35 mouse cellular contexts compared by ENCODE assay signal in the genomic region with DNA sequence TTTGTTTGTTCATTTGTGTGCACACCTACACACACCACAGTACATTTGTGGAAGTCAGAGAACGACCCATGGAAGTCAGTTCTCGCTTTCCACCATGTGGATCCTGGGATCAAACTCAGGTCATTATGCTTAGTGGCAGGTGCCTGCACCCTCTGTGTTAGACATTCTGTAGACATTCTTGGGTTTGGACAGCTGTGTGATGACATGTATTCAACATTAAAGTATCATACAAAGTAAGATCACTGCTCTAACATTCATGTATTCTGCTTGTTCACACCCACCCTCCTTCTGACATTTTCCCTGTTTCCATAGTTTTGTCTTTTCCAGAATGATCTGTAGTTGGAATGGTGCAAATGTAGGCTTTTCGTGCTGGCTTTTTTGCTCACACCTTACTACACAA.
"Had no signal": no experiment of that assay in that cellular context is flagged by ENCODE, and none has a peak within 500 bp of the region (broad histone marks: within the 10 kb centered on the region; RNA-seq: fewer than 3 reads in every experiment).

No protein-coding gene starts in this region.

- H3K4me3 ChIP-seq: heart, embryonic 10.5 days; heart, embryonic 12.5 days; heart, embryonic 13.5 days; heart, embryonic 15.5 days; hindbrain, embryonic 10.5 days; hindbrain, embryonic 12.5 days; hindbrain, embryonic 13.5 days; hindbrain, embryonic 15.5 days; intestine, embryonic 15.5 days; kidney, embryonic 15.5 days; layer of hippocampus, adult 2 months had no signal

- H3K27ac ChIP-seq: heart, embryonic 10.5 days; heart, embryonic 13.5 days; heart, embryonic 15.5 days; hindbrain, embryonic 10.5 days; hindbrain, embryonic 12.5 days; hindbrain, embryonic 13.5 days; hindbrain, embryonic 14.5 days; hindbrain, embryonic 15.5 days; hindbrain, postnatal 0 days; intestine, embryonic 15.5 days; kidney, embryonic 15.5 days; kidney, postnatal 0 days; layer of hippocampus, adult 2 months had no signal

- H3K9me3 ChIP-seq: heart, embryonic 10.5 days; heart, embryonic 12.5 days; heart, embryonic 13.5 days; heart, embryonic 15.5 days; hindbrain, embryonic 12.5 days; hindbrain, embryonic 13.5 days; hindbrain, embryonic 15.5 days; intestine, embryonic 15.5 days; kidney, embryonic 15.5 days had no signal

- H3K27me3 ChIP-seq: heart, embryonic 15.5 days; hindbrain, embryonic 12.5 days; hindbrain, embryonic 15.5 days; intestine, embryonic 15.5 days; kidney, embryonic 15.5 days had no signal

- ATAC-seq: hindbrain, embryonic 16.5 days; hindbrain, postnatal 0 days; inflammation-experienced regulatory T-cells, adult 6 months; intestine, embryonic 15.5 days; intestine, embryonic 16.5 days; intestine, postnatal 0 days had no signal

- H3K9ac ChIP-seq: heart, embryonic 12.5 days; heart, embryonic 13.5 days; heart, embryonic 15.5 days; hindbrain, embryonic 12.5 days; hindbrain, embryonic 13.5 days; hindbrain, embryonic 14.5 days; hindbrain, embryonic 15.5 days; intestine, embryonic 15.5 days; kidney, embryonic 15.5 days had no signal

- H3K36me3 ChIP-seq: heart, embryonic 10.5 days; heart, embryonic 12.5 days; heart, embryonic 13.5 days; heart, embryonic 15.5 days; hindbrain, embryonic 10.5 days; hindbrain, embryonic 12.5 days; hindbrain, embryonic 13.5 days; hindbrain, embryonic 15.5 days; intestine, embryonic 15.5 days; kidney, embryonic 15.5 days had no signal

- H3K4me2 ChIP-seq: heart, embryonic 11.5 days; heart, embryonic 12.5 days; heart, embryonic 13.5 days; heart, embryonic 15.5 days; hindbrain, embryonic 12.5 days; hindbrain, embryonic 13.5 days; hindbrain, embryonic 14.5 days; hindbrain, embryonic 15.5 days; intestine, embryonic 15.5 days; kidney, embryonic 15.5 days had no signal

- H3K4me1 ChIP-seq: heart, embryonic 10.5 days; heart, embryonic 12.5 days; heart, embryonic 13.5 days; heart, embryonic 15.5 days; hindbrain, embryonic 10.5 days; hindbrain, embryonic 12.5 days; hindbrain, embryonic 13.5 days; hindbrain, embryonic 15.5 days; intestine, embryonic 15.5 days; kidney, embryonic 15.5 days had no signal

- DNase-seq: heart, postnatal 10 days; heart, postnatal 14 days; heart, postnatal 36 days; heart, postnatal 4 days; kidney, adult 11 months; kidney, adult 18-20 months; kidney, adult 2 months; kidney, adult 8-10 months; kidney, adult 9 months; kidney, postnatal 10 days; kidney, postnatal 14 days; kidney, postnatal 25 days; kidney, postnatal 36 days; kidney, postnatal 4 days; layer of hippocampus, adult 9-11 months; layer of hippocampus, postnatal 36 days had no signal
